Mouse (Mus musculus) lung, postnatal 0 days (tissue): ENCODE measurements around the gene Ankrd65. TPM values are rescaled to one million over a fixed set of nuclear protein-coding genes. Genes with fewer than 3 reads are reported as not detected.

ENCODE experiments used
- ATAC-seq: fragments of 200-750 bp; cut with Nextera tagmentation; 2 replicates; pipeline ENCODE4 v1.8.0; 2017; ENCODE audit warnings: moderate library complexity
- DNase-seq: peaks from one replicate; pipeline ENCODE4 v3.0.0-alpha.2; 2016; ENCODE audit warnings: low spot score
- H3K27ac ChIP-seq: fragments of 300-500 bp; sonication (generic); 2 replicates; pipeline ENCODE4 v1.5.1; 2014; ENCODE audit warnings: antibody characterized with exemption, mild to moderate bottlenecking, low read length, mixed read lengths
- H3K27me3 ChIP-seq: fragments of 300-500 bp; sonication (generic); replicated peaks from 2 replicates; pipeline ENCODE4 v1.6.1; 2014; ENCODE audit warnings: low read length, mixed read lengths; ENCODE audit not compliant: insufficient read depth
- H3K36me3 ChIP-seq: fragments of 300-500 bp; sonication (generic); 2 replicates; pipeline ENCODE4 v1.6.1; 2014; ENCODE audit warnings: low read length, mixed read lengths; ENCODE audit not compliant: insufficient read depth
- H3K4me1 ChIP-seq: fragments of 300-500 bp; sonication (generic); 2 replicates; pipeline ENCODE4 v1.6.1; 2014; ENCODE audit warnings: antibody characterized with exemption, low read depth, low read length, mixed read lengths; ENCODE audit not compliant: insufficient read depth
- H3K4me2 ChIP-seq: fragments of 300-500 bp; sonication (generic); replicated peaks from 2 replicates; pipeline ENCODE4 v1.6.1; 2014; ENCODE audit warnings: low read depth, mild to moderate bottlenecking, low read length, moderate library complexity, mixed read lengths
- H3K4me3 ChIP-seq: fragments of 300-500 bp; sonication (generic); 2 replicates; pipeline ENCODE4 v1.5.1; 2014; ENCODE audit warnings: low read depth, low read length
- H3K9ac ChIP-seq: fragments of 300-500 bp; sonication (generic); replicated peaks from 2 replicates; pipeline ENCODE4 v1.6.1; 2014; ENCODE audit warnings: low read depth, mild to moderate bottlenecking
- H3K9me3 ChIP-seq: fragments of 300-500 bp; sonication (generic); 2 replicates; pipeline ENCODE4 v1.6.1; 2016; ENCODE audit warnings: low read length, mixed read lengths
- CTCF ChIP-seq: IDR thresholded peaks from 2 replicates; pipeline ENCODE4 v1.5.1; 2016; ENCODE audit warnings: antibody characterized with exemption, mild to moderate bottlenecking
- EP300 ChIP-seq: IDR thresholded peaks from 2 replicates; pipeline ENCODE4 v1.6.1; 2016; ENCODE audit warnings: antibody characterized with exemption, mild to moderate bottlenecking, control low read depth
- WGBS: fragments of 180-500 bp; shearing (Covaris S2); extraction: QIAGEN DNeasy Blood & Tissue Kit; methylation state at CpG from one replicate; pipeline ENCODE4 v1.1.7; 2014; 5-methylcytosine and 5-hydroxymethylcytosine counted together
- polyA plus RNA-seq: library from polyadenylated mRNA; unstranded; fragments of >200 nt; fragmentation: Nextera tagmentation; extraction: Ambion mirVana; gene quantifications from 2 replicates; pipeline ENCODE4 v1.2.1, GENCODE M21; 2015

Ankrd65 gene
- polyA plus RNA-seq, 1 experiment from 2014 or later: 6.0 TPM

- Histone ChIP-seq H3K27me3 (no peaks in the 10 kb centered on the region), H3K4me1 (peaks cover 6% of the 10 kb centered on the region; the same call in 1 of the 2 replicates), H3K9ac (peak within 1 kb of the TSS; percentile 78), H3K27ac (peak within 1 kb of the TSS; percentile 71), H3K36me3 (no peaks in the 10 kb centered on the region; the same call in 1 of the 2 replicates), H3K4me3 (peak within 1 kb of the TSS; percentile 76), H3K9me3 (no peaks in the 10 kb centered on the region), H3K4me2 (peak within 1 kb of the TSS; percentile 98)
- DNase-seq (peak; percentile 97), ATAC-seq (peak; percentile 95)
- TF ChIP-seq EP300: no peak
- peak; percentile 93 for TF ChIP-seq CTCF
- WGBS: under 1% methylated on average over 49 of the region's 49 CpGs
These were observed 41.0 kb downstream of the Ankrd65 start, which contains the start of gene Aurkaip1 for GRCm38 (mm10) chr4:155831205-155831766. TSS of gene Aurkaip1 (plus strand) at chr4:155831272.

GRCm38 (mm10) chr4:155831831-155832230 is 41.6 kb downstream of the Ankrd65 start:
- no peak for TF ChIP-seq CTCF
- no peak for TF ChIP-seq EP300
- peak overlapping the region; percentile 78 for H3K9ac ChIP-seq
- under 1% methylated on average over 25 of the region's 25 CpGs for WGBS
- H3K27me3 ChIP-seq: no peaks in the 10 kb centered on the region
- peak overlapping the region; percentile 98 for H3K4me2 ChIP-seq
- peak overlapping the region; percentile 71 for H3K27ac ChIP-seq
- H3K9me3 ChIP-seq: no peaks in the 10 kb centered on the region
- peak overlapping the region; percentile 76 for H3K4me3 ChIP-seq
- peaks cover 6% of the 10 kb centered on the region; the same call in 1 of the 2 replicates for H3K4me1 ChIP-seq
- no peaks in the 10 kb centered on the region for H3K36me3 ChIP-seq
- ATAC-seq (peak; percentile 7; the same call in 1 of the 2 replicates), DNase-seq (no peak)

DNA sequence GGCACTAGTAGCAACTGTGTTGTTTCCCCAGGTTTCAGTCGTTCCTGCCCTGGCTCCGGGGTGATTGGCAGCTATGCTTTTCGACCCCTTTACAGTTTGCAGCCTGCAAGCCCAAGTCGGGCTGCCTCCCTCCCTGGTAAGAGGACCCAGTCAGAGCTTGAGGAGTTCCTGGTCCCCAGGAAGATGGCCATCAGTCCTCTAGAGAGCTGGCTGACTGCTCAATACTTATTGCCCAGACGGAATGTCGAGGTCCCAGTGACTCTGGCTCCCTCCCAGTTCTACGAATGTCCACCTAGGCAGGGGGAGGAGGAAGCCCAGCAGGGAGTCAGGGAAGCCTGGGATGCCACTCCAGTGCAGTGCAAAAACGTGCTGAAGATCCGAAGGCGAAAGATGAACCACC is 42.1 kb downstream of the Ankrd65 start:
- ATAC-seq (no peak), DNase-seq (no peak)
- Histone ChIP-seq H3K27me3 (no peaks in the 10 kb centered on the region), H3K36me3 (no peaks in the 10 kb centered on the region), H3K9ac (peak overlapping the region; percentile 78), H3K4me2 (peak overlapping the region; percentile 98), H3K9me3 (no peaks in the 10 kb centered on the region), H3K4me3 (peak overlapping the region; percentile 76), H3K4me1 (peaks cover 6% of the 10 kb centered on the region; the same call in 1 of the 2 replicates), H3K27ac (peak overlapping the region; percentile 71; the same call in 1 of the 2 replicates)
- WGBS: 48% methylated on average over 10 of the region's 10 CpGs
- no peak for TF ChIP-seq CTCF
- TF ChIP-seq EP300: no peak

DNA sequence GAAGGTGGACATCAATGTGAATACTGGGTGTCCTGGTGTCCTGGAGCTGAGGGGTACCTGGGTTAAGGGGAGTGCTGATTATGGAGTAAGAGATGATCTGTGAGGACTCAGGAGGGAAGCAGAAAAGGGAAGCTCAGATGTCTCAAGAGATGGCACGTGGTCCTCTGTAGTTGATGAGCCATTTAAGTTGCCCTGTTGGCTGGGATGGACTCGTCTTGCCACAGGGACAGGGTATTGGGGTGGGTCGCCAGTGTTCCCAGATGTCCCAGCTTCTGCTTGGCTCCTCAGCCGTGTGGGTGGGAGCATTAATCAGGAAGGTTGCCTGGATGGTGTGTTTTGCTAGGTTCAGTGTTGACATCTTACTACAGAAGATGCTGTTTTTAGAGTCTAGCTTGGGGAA is 43.0 kb downstream of the Ankrd65 start:
- peaks cover 6% of the 10 kb centered on the region; the same call in 1 of the 2 replicates for H3K4me1 ChIP-seq
- H3K27ac ChIP-seq: peak overlapping the region; percentile 51; the same call in 1 of the 2 replicates
- 87% methylated on average over 4 of the region's 4 CpGs for WGBS
- H3K9me3 ChIP-seq: no peaks in the 10 kb centered on the region
- no peak overlapping the region for H3K4me3 ChIP-seq
- DNase-seq (no peak), ATAC-seq (no peak)
- TF ChIP-seq EP300 (no peak), CTCF (no peak)
- H3K36me3 ChIP-seq: no peaks in the 10 kb centered on the region
- H3K9ac ChIP-seq: no peak overlapping the region
- no peaks in the 10 kb centered on the region for H3K27me3 ChIP-seq
- H3K4me2 ChIP-seq: no peak overlapping the region

GRCm38 (mm10) chr4:155833836-155834235 is 43.6 kb downstream of the Ankrd65 start:
- Histone ChIP-seq H3K4me1 (peaks cover 6% of the 10 kb centered on the region; the same call in 1 of the 2 replicates), H3K4me2 (no peak overlapping the region), H3K9ac (no peak overlapping the region), H3K36me3 (no peaks in the 10 kb centered on the region), H3K9me3 (no peaks in the 10 kb centered on the region), H3K27me3 (no peaks in the 10 kb centered on the region), H3K4me3 (no peak overlapping the region), H3K27ac (peak overlapping the region; percentile 51)
- DNase-seq (peak; percentile 93), ATAC-seq (peak; percentile 20)
- WGBS: 18% methylated on average over 2 of the region's 2 CpGs
- TF ChIP-seq EP300 (no peak), CTCF (peak; percentile 78)

GRCm38 (mm10) chr4:155837404-155838010 is 47.3 kb downstream of the Ankrd65 start:
- Histone ChIP-seq H3K36me3 (no peaks in the 10 kb centered on the region), H3K27ac (peak overlapping the region; percentile 92), H3K4me1 (peaks cover 6% of the 10 kb centered on the region; the same call in 1 of the 2 replicates), H3K9me3 (no peaks in the 10 kb centered on the region), H3K4me2 (no peak overlapping the region), H3K4me3 (no peak overlapping the region), H3K9ac (no peak overlapping the region), H3K27me3 (no peaks in the 10 kb centered on the region)
- DNase-seq (peak; percentile 64), ATAC-seq (no peak)
- 42% methylated on average over 11 of the region's 11 CpGs for WGBS
- TF ChIP-seq EP300: no peak
- TF ChIP-seq CTCF: no peak
